Mouse (Mus musculus): ENCODE measurements around the gene BC004004. TPM values are rescaled to one million over a fixed set of nuclear protein-coding genes. Genes with fewer than 3 reads are reported as not detected.
"Not testable (repeated sequence)": the region's sequence is repeated elsewhere in the genome, so short reads cannot be mapped to it uniquely, and the experiment has no call there.

BC004004 gene
- polyA plus RNA-seq, 1 experiment from 2014 or later: 108 TPM

DNA sequence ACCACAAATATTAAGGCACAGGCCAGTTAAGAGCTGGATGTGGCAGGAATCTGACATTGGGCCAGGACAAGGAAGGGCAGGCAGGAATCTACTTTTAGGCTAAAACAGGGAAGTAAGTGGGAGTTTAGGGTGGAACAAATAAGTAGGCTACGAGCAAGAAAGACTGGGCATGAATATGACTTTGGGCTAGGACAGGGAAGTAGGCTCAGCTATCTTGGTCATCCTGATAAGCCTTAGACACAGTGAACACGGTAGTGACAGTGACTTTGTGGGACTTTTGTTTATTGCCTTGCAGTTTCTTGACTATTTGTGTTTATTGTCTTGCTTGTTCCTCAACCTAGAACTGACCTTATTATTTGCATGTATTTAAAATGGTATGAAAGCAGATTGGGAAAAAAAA lies 15.4 kb upstream of the BC004004 start:
- Histone ChIP-seq H3K4me3 (ENCODE audit: inconsistent target) (no peak overlapping the region), H3K36me3 (ENCODE audit: inconsistent target) (peaks cover 34% of the 10 kb centered on the region; the same call in 1 of the 2 replicates), H3K79me2 (ENCODE audit: inconsistent target) (peaks cover 34% of the 10 kb centered on the region; the same call in 1 of the 2 replicates), H3K27ac (no peak overlapping the region)
- 86% methylated on average over 2 of the region's 2 CpGs for WGBS (ENCODE audit: missing documents)

DNA sequence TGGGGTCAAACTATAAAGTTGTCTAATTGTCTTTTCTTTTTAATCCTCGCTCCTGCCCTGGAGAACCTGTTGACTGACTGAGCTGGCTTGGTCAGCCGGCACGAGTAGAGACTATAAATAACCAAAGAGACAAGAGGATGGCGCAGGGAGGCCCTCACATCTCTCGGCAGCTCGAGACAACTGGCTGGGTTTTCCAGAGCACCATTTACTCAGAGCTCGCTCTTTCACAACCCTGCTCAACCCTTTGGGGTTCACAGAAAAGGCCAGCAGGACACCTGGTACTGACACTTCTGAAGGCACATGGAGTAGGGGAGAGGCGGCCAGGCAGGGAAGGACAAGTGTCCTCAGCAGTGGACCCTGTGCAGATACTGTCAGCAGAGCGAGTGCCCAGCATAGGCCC lies 14.9 kb upstream of the BC004004 start:
- Histone ChIP-seq H3K4me3 (ENCODE audit: inconsistent target) (no peak overlapping the region), H3K79me2 (ENCODE audit: inconsistent target) (peaks cover 39% of the 10 kb centered on the region; the same call in 1 of the 2 replicates), H3K36me3 (ENCODE audit: inconsistent target) (peaks cover 38% of the 10 kb centered on the region; the same call in 1 of the 2 replicates), H3K27ac (no peak overlapping the region)
- WGBS (ENCODE audit: missing documents): 94% methylated on average over 8 of the region's 9 CpGs

DNA sequence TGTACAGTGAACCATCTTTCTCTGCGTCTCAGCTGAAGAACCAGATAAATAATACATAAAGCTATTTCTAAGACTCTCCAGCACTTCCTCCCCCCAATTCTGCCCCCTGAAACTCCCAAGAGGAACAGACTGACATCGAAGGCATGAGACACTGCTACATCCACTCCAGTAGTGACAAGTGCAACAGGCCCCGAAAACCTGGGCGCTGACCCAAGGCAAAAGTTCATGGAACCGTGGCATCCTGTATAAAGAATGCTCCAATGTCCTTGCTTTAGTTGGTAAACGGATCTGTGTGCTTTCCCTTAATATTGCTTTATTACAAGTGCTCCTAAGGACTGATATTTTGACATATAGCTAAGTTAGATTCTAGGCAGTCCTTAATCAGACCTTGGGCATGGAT lies 13.8 kb upstream of the BC004004 start:
- WGBS (ENCODE audit: missing documents): 92% methylated on average over 6 of the region's 6 CpGs
- H3K4me3 ChIP-seq (ENCODE audit: inconsistent target); H3K27ac ChIP-seq: not testable (repeated sequence)
- Histone ChIP-seq H3K36me3 (ENCODE audit: inconsistent target) (peaks cover 38% of the 10 kb centered on the region; the same call in 1 of the 2 replicates), H3K79me2 (ENCODE audit: inconsistent target) (peaks cover 47% of the 10 kb centered on the region; the same call in 1 of the 2 replicates)

DNA sequence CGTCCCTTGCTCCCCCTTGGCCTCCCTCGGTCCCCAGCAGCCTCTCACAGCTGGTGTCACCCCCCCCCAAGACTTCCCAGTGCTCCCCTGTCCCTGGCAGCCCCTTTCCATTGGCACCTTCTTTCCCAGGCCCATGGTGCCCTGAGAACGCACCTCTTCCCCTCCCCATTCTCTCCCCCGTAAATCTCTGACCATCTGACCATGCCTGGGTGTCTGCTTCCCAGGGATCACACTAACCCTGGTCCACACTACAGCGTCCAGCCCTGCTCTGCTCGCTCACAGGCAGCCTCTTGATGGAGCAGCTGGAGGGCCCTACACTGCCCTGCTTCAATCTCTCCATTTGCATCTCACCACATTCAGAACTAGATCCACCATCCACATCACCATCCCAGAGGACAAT lies 12.1 kb upstream of the BC004004 start:
- WGBS (ENCODE audit: missing documents): 91% methylated on average over 6 of the region's 6 CpGs
- H3K4me3 ChIP-seq (ENCODE audit: inconsistent target): no peak overlapping the region
- H3K79me2 ChIP-seq (ENCODE audit: inconsistent target): peaks cover 62% of the 10 kb centered on the region
- peaks cover 38% of the 10 kb centered on the region; the same call in 1 of the 2 replicates for H3K36me3 ChIP-seq (ENCODE audit: inconsistent target)
- H3K27ac ChIP-seq: no peak overlapping the region

DNA sequence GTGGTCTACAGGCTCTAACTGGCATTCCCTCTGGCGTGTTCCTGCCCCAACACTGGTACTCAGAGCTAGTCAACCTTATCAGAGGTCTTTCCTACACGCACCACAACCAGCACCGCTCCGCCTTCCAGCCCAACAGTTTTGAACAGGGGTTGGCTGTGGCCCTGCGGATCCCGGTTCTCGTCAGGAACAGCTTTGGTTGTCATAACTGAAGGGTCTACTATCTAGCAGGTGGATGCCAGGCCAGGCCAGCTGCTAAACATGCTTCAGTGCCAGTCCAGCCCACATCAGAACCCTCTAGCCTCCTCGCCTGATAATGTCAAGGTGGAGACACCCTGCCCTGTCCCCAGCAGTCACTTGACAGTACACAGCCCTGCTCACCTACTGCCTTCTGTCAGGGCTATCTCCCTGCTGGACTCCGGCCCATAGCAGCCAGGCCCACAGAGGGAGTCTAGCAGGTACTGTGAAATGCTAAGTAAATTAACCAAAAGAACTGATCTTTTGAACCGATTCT lies 11.5 kb upstream of the BC004004 start:
- Histone ChIP-seq H3K27ac (no peak overlapping the region), H3K36me3 (ENCODE audit: inconsistent target) (peaks cover 35% of the 10 kb centered on the region; the same call in 1 of the 2 replicates), H3K79me2 (ENCODE audit: inconsistent target) (peaks cover 68% of the 10 kb centered on the region), H3K4me3 (ENCODE audit: inconsistent target) (no peak overlapping the region)
- WGBS (ENCODE audit: missing documents): 96% methylated on average over 10 of the region's 10 CpGs

DNA sequence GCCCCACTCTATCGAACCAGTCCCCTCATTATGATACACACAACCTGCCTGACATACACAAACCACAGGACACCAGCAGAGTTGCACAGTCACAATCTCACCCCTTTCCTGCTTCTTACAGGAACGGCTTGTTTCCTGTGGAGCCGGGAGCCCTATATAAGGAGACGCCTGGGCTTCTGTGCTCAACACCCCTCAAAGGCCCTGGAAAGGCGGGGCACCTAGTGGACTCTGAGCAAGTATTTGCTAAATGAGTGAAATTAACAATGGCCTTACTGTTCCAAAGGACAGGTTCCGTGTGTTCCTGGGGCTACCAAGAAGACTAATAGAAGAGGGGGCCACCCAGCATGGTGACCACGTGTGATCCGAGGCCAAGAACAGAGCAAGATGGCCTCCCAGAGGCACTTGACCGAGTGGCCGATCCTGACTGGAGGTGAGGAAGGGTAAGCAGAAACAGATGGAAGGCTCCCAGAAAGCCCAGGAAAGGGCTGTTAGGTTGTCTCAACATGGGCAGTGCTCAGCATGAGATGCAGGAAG lies 10.5 kb upstream of the BC004004 start:
- Histone ChIP-seq H3K27ac (no peak overlapping the region), H3K4me3 (ENCODE audit: inconsistent target) (no peak overlapping the region), H3K79me2 (ENCODE audit: inconsistent target) (peaks cover 78% of the 10 kb centered on the region), H3K36me3 (ENCODE audit: inconsistent target) (peaks cover 35% of the 10 kb centered on the region; the same call in 1 of the 2 replicates)
- WGBS (ENCODE audit: missing documents): 70% methylated on average over 10 of the region's 10 CpGs

DNA sequence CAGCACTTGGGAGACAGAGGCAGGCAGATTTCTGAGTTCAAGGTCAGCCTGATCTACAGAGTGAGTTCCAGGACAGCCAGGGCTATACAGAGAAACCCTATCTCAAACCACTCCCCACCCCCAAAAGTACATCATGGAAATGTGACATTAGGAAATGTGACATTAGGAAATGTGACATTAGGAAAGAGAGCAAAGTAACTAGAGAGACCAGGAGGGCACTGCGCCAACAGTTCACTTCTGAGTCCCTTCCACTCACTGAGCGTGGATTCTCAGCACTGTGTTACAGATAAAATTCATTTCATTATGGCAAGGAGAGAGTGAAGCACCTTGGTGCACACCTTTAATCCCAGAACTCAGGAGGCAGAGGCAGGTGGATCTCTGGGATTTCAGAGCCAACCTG lies 9.7 kb upstream of the BC004004 start:
- 93% methylated on average over 2 of the region's 2 CpGs for WGBS (ENCODE audit: missing documents)
- Histone ChIP-seq H3K27ac (no peak overlapping the region), H3K79me2 (ENCODE audit: inconsistent target) (peaks cover 83% of the 10 kb centered on the region), H3K36me3 (ENCODE audit: inconsistent target) (peaks cover 33% of the 10 kb centered on the region; the same call in 1 of the 2 replicates), H3K4me3 (ENCODE audit: inconsistent target) (no peak overlapping the region)

DNA sequence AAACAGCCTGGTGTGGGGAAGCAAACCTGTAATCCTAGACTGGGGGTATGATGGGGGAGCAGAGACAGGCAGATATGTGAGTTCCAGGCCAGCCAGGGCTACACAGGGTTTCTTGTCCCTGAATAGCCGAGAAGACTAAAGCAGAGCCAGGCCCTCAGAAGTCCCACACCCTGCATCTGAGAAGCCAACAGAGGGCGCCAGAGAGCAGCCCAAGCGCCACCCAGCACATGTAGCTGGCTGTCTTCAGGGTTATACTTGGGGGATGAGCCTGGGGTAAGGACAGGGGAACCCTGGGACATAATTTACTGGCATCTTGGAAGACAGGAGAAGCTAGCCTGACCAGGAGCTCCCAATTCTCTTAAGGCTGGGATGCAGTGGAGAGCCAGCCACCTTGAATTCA lies 9.1 kb upstream of the BC004004 start:
- H3K27ac ChIP-seq: no peak overlapping the region
- H3K4me3 ChIP-seq (ENCODE audit: inconsistent target): no peak overlapping the region
- H3K36me3 ChIP-seq (ENCODE audit: inconsistent target): peaks cover 28% of the 10 kb centered on the region; the same call in 1 of the 2 replicates
- peaks cover 79% of the 10 kb centered on the region for H3K79me2 ChIP-seq (ENCODE audit: inconsistent target)
- WGBS (ENCODE audit: missing documents): 7% methylated on average over 3 of the region's 3 CpGs

DNA sequence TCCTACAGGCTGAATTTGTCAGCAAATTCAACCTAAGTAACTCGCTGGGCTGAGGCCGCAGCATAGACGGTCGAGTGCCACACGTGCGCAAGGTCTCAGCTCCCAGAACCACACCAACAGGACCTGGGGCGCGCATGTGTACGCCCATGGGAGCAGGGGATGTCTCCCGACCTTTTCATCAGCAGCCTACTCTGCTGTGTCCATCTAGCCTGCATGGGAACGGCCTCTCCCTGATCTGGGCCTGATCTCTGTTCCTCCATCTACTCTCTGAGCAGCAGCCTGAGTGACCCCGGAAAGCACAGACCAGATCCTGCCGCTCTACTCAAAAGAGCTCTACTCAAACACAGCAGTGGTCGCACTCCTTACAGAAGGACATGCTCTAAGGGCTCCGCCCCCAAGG lies 8.1 kb upstream of the BC004004 start:
- no peak overlapping the region for H3K4me3 ChIP-seq (ENCODE audit: inconsistent target)
- no peak overlapping the region for H3K27ac ChIP-seq
- peaks cover 75% of the 10 kb centered on the region for H3K79me2 ChIP-seq (ENCODE audit: inconsistent target)
- 97% methylated on average over 11 of the region's 15 CpGs for WGBS (ENCODE audit: missing documents)
- peaks cover 22% of the 10 kb centered on the region; the same call in 1 of the 2 replicates for H3K36me3 ChIP-seq (ENCODE audit: inconsistent target)

DNA sequence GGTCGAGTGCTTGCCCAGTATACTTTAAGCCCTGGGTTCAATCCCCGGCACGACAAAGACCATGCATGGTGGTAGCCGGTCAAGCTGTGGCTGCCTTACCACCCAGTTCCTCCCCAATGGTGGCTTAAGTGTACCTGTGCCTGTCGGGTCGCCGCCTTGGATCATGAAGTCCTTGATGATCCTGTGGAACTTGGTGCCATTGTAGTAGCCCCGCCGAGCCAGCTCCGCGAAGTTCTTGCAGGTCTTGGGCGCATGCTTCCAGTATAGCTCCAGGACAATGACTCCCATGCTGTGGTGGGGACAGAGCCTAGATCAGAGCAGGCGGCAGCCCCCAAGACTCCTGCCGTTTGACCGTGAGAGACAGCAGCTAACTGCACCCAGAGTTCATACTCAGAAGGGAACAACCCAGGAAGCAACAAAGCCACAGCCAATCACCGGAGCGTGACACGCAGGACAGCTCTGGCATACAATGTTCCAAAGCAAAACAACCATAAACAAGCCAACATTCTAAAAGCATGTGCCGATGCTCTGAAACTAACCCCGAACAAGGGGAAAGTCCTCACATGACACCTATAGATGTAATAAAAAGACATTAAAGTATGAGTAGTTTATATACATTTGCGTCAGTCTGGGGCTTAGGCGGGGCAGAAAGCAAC lies 6.9 kb upstream of the BC004004 start:
- no peak overlapping the region for H3K4me3 ChIP-seq (ENCODE audit: inconsistent target)
- no peak overlapping the region for H3K27ac ChIP-seq
- H3K79me2 ChIP-seq (ENCODE audit: inconsistent target): peaks cover 64% of the 10 kb centered on the region
- WGBS (ENCODE audit: missing documents): 84% methylated on average over 22 of the region's 22 CpGs
- H3K36me3 ChIP-seq (ENCODE audit: inconsistent target): peaks cover 22% of the 10 kb centered on the region; the same call in 1 of the 2 replicates

DNA sequence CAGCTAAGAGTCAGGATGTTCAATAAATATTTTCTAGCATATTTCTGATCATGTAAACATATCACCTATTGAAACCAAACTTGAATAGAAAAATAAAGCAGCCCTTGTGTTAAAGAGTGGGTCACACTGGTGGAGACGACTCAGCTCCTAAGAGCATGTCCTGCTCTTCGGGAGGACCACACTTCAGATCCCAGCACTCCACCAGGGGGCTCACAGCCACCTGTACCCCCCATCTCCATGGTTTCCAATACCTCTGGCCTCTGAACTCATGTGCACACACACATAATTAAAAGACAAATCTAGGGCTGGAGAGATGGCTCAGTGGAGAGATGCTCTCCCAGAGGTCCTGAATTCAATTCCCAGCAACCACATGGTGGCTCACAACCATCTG lies 6.3 kb upstream of the BC004004 start:
- H3K27ac ChIP-seq: no peak overlapping the region
- H3K4me3 ChIP-seq (ENCODE audit: inconsistent target): peak overlapping the region; percentile 74; the same call in 1 of the 2 replicates
- 33% methylated on average over 2 of the region's 2 CpGs for WGBS (ENCODE audit: missing documents)
- peaks cover 20% of the 10 kb centered on the region; the same call in 1 of the 2 replicates for H3K36me3 ChIP-seq (ENCODE audit: inconsistent target)
- peaks cover 59% of the 10 kb centered on the region for H3K79me2 ChIP-seq (ENCODE audit: inconsistent target)

DNA sequence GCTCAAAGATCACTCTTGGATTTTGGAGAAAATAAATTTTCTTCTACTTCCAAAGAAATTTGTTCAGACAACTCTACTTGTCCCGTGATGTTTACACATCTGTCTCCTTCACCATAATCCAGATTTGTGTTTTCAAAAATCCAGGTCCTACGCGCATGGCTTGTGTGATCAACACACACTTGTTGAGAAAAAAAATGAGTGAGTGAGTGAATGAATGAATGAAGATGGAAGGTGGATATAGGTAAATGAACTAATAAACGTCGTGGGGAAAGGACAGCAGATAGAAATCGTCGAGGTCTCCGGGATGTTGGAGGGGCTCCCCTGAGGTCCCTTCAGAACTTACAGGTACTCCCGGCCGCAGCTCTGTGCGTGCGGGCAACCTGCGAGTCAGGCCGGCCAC lies 5.2 kb upstream of the BC004004 start:
- WGBS (ENCODE audit: missing documents): 3% methylated on average over 14 of the region's 14 CpGs
- Histone ChIP-seq H3K36me3 (ENCODE audit: inconsistent target) (peaks cover 8% of the 10 kb centered on the region; the same call in 1 of the 2 replicates), H3K4me3 (ENCODE audit: inconsistent target) (peak overlapping the region; percentile 74), H3K27ac (peak overlapping the region; percentile 94), H3K79me2 (ENCODE audit: inconsistent target) (peaks cover 47% of the 10 kb centered on the region)

DNA sequence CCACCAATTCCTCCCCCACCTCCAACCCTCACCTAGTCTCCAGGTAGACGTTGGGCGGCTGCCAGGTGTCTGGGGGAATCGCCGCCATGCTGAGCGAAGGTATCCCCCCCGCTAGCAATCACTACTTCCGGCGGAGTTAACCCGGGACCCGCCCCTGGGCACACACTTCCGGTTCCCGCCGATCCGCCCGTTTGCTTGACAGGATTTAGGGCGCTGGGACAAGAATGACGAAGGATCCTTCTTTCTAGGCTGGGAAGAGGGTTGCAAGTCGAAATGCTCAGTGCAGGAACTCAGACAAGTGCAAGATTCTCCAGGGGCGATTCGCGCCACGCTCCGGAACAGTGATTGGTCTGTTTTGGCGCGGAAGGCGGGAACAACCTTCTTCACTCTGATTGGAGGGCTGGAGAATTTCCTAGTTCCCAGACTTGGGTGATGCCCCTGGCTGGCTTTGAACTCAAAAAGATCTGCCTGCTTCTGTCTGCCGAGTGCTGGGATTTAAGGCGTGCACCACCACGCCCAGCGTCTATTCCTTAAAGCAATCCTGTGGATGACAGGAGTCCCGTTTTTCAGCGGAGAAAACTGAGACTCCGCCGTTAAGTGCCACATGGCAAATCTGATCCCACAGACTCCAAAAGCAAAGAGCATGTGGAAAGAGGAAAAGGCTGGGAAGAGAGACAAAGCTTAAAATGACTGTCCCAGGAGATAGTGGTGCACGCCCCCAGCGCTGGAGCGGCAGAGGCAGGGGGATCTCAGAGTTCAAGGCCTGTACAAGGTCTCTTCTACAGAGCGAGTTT lies 4.6 kb upstream of the BC004004 start, which contains the start of gene Ppil1:
Gene Ppil1 (minus strand): TSS at position 347 of the 794 bp plus-strand sequence.
- H3K36me3 ChIP-seq (ENCODE audit: inconsistent target): 0 out of 2 replicates have a peak, but pooled peaks cover 5% of the 10 kb centered on the region
- peak within 1 kb of the TSS; percentile 94 for H3K27ac ChIP-seq
- 8% methylated on average over 38 of the region's 38 CpGs for WGBS (ENCODE audit: missing documents)
- H3K79me2 ChIP-seq (ENCODE audit: inconsistent target): peaks cover 42% of the 10 kb centered on the region
- H3K4me3 ChIP-seq (ENCODE audit: inconsistent target): peak within 1 kb of the TSS; percentile 74

DNA sequence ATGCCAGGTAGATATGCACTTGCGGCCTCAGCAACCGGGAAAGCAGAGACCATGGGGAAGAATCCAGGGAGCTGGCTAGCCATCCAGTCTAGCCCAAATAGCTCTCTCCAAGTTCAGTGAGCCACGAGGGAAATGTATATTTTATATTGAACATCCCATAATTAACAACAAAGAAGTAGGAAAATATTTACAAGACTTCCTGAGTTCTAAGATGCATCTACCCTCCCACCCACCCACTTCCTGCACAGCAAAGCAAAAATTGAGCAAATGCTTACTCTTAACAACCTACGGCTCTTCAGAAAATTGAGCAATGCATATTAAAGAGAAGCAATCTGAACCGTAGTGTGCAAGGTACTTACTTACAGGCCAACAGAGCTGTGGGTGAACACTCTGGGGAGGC lies 3.8 kb upstream of the BC004004 start:
- 52% methylated on average over 4 of the region's 5 CpGs for WGBS (ENCODE audit: missing documents)
- peaks cover 45% of the 10 kb centered on the region for H3K79me2 ChIP-seq (ENCODE audit: inconsistent target)
- H3K4me3 ChIP-seq (ENCODE audit: inconsistent target): no peak overlapping the region; the same call in 1 of the 2 replicates
- peak overlapping the region; percentile 94 for H3K27ac ChIP-seq
- 0 out of 2 replicates have a peak, but pooled peaks cover 5% of the 10 kb centered on the region for H3K36me3 ChIP-seq (ENCODE audit: inconsistent target)
